Mouse (Mus musculus) limb, embryonic 15.5 days (tissue): ENCODE data around the gene Cd22. TPM values are rescaled to one million over a fixed set of nuclear protein-coding genes. Genes with fewer than 3 reads are reported as not detected.
"Not testable (repeated sequence)": the region's sequence is repeated elsewhere in the genome, so short reads cannot be mapped to it uniquely, and the experiment has no call there.

Experiments used
- ATAC-seq: fragments of 200-750 bp; cut with Nextera tagmentation; 2 replicates; pipeline ENCODE4 v1.8.0; 2017; ENCODE audit warnings: low read depth, moderate TSS enrichment; ENCODE audit not compliant: insufficient number of reproducible peaks, low FRiP score, low TSS enrichment
- H3K27ac ChIP-seq: fragments of 300-500 bp; sonication (generic); 2 replicates; pipeline ENCODE4 v1.5.1; 2015; ENCODE audit warnings: moderate library complexity, mild to moderate bottlenecking, inconsistent platforms
- H3K27me3 ChIP-seq: fragments of 300-500 bp; sonication (generic); 2 replicates; pipeline ENCODE4 v1.6.1; 2015; ENCODE audit warnings: inconsistent platforms
- H3K36me3 ChIP-seq: fragments of 300-500 bp; sonication (generic); 2 replicates; pipeline ENCODE4 v1.6.1; 2015; ENCODE audit warnings: inconsistent platforms
- H3K4me1 ChIP-seq: fragments of 300-500 bp; sonication (generic); 2 replicates; pipeline ENCODE4 v1.6.1; 2015; ENCODE audit warnings: inconsistent platforms
- H3K4me2 ChIP-seq: fragments of 300-500 bp; sonication (generic); 2 replicates; pipeline ENCODE4 v1.6.1; 2015; ENCODE audit warnings: mild to moderate bottlenecking, inconsistent platforms
- H3K4me3 ChIP-seq: fragments of 300-500 bp; sonication (generic); 2 replicates; pipeline ENCODE4 v1.5.1; 2015; ENCODE audit warnings: mild to moderate bottlenecking, inconsistent platforms
- H3K9ac ChIP-seq: fragments of 300-500 bp; sonication (generic); 2 replicates; pipeline ENCODE4 v1.6.1; 2015; ENCODE audit warnings: inconsistent platforms
- H3K9me3 ChIP-seq: fragments of 300-500 bp; sonication (generic); 2 replicates; pipeline ENCODE4 v1.6.1; 2016; ENCODE audit warnings: inconsistent platforms
- WGBS: fragments of 180-500 bp; shearing (Covaris S2); methylation state at CpG from one replicate; pipeline ENCODE4 v1.1.7; 2015; 5-methylcytosine and 5-hydroxymethylcytosine counted together
- polyA plus RNA-seq: library from polyadenylated mRNA; unstranded; fragments of >200 nt; fragmentation: Nextera tagmentation; extraction: Ambion mirVana; gene quantifications from 2 replicates; pipeline ENCODE4 v1.2.1, GENCODE M21; 2015

The Cd22 gene
- polyA plus RNA-seq = 0.04 and 0.11 TPM in 2 replicates

DNA sequence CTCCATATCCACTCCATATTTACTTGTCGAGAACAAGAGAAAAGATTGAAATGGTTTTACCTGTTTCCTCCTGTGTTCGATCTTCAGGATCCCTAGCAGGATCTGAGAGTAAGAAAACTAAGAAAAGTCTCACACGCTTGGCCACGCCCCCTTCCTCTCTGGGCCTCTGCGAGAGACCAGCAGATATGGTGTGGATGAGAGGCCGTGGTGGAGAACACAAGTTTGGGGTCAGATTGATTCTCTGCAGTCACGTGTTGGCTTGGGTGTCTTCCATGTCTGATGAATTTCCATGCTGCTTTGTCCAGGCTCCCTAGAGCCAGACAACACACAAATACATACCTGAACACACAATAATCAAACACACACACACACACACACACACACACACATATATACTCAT, at the start of gene Cd22:
TSS of gene Cd22 (minus strand) at position 167 of the 400 bp plus-strand sequence.
- Histone ChIP-seq H3K9me3 (no peaks in the 10 kb centered on the region), H3K9ac (no peak within 1 kb of the TSS), H3K4me1 (no peaks in the 10 kb centered on the region), H3K4me3 (no peak within 1 kb of the TSS), H3K27ac (no peak within 1 kb of the TSS), H3K36me3 (no peaks in the 10 kb centered on the region), H3K4me2 (no peak within 1 kb of the TSS), H3K27me3 (no peaks in the 10 kb centered on the region)
- ATAC-seq = no peak
- 65% methylated on average over 7 of the region's 7 CpGs for WGBS

DNA sequence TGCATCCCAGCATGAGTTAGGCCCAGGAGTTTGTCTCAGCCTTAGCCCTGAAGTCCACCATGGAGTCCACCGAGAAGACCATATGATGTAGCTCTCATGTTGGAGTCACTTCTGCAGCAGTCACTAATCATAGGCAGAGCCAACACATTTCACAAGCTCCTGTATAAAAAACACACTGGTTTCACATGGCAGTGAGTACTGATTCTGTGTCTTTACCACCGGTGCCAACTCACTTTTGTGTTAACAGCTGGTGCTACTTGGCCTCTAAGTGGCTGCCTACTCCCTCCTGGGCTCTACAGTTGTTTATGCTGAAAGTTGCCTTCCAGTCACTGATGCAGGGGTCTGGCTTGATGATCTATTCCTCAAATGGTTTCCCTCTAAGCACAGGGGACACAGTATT, 44.4 kb upstream of the Cd22 start, which contains the start of gene Hamp2:
TSS of gene Hamp2 (minus strand) at position 101 of the 400 bp plus-strand sequence.
- not testable (repeated sequence) for H3K36me3 ChIP-seq, H3K4me1 ChIP-seq, H3K9me3 ChIP-seq, ATAC-seq, H3K4me3 ChIP-seq, H3K4me2 ChIP-seq, H3K27me3 ChIP-seq, H3K9ac ChIP-seq, H3K27ac ChIP-seq
- WGBS = 70% methylated on average over 2 of the region's 2 CpGs

- no peak overlapping the region for H3K9ac ChIP-seq
- 65% methylated on average over 3 of the region's 3 CpGs for WGBS
- H3K4me2 ChIP-seq = no peak overlapping the region
- no peaks in the 10 kb centered on the region for H3K9me3 ChIP-seq
- H3K27ac ChIP-seq = no peak overlapping the region
- H3K4me1 ChIP-seq = no peaks in the 10 kb centered on the region
- H3K27me3 ChIP-seq = peaks cover 3% of the 10 kb centered on the region; the same call in 1 of the 2 replicates
- H3K4me3 ChIP-seq = no peak overlapping the region
- no peak for ATAC-seq
- no peaks in the 10 kb centered on the region for H3K36me3 ChIP-seq
Measured at GRCm38 (mm10) chr7:30924071-30924470, 43.9 kb upstream of the Cd22 start.

DNA sequence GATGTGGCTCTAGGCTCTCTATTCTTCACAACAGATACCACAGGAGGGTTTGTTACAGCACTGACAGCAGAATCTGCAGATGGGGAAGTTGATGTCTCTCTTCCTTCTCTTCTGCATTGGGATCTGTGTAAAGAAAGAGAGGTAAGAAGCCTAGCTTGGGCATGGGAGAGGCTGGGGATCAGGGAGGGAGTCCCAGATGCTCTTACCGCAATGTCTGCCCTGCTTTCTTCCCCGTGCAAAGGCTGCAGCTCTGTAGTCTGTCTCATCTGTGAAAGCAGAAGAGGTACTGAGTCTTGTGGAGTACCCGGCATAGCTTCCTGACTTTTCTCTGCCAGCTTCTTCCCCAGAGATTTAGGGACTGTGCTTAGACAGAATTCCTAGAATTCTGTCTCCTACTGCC, 42.3 kb upstream of the Cd22 start:
- not testable (repeated sequence) for ATAC-seq, H3K36me3 ChIP-seq
- WGBS = 55% methylated on average over 3 of the region's 3 CpGs

GRCm38 (mm10) chr7:30920217-30920616, 40.1 kb upstream of the Cd22 start:
- Histone ChIP-seq H3K27me3 (peaks cover 3% of the 10 kb centered on the region; the same call in 1 of the 2 replicates), H3K36me3 (no peaks in the 10 kb centered on the region), H3K9ac (no peak overlapping the region), H3K27ac (no peak overlapping the region), H3K4me1 (no peaks in the 10 kb centered on the region), H3K4me3 (no peak overlapping the region), H3K4me2 (no peak overlapping the region), H3K9me3 (no peaks in the 10 kb centered on the region)
- no peak for ATAC-seq
- WGBS = 67% methylated on average over 3 of the region's 3 CpGs

More for the DNA sequence above, 42.3 kb upstream of the Cd22 start:
- not testable (repeated sequence) for H3K4me1 ChIP-seq, H3K27ac ChIP-seq, H3K27me3 ChIP-seq, H3K4me3 ChIP-seq, H3K4me2 ChIP-seq, H3K9me3 ChIP-seq, H3K9ac ChIP-seq

DNA sequence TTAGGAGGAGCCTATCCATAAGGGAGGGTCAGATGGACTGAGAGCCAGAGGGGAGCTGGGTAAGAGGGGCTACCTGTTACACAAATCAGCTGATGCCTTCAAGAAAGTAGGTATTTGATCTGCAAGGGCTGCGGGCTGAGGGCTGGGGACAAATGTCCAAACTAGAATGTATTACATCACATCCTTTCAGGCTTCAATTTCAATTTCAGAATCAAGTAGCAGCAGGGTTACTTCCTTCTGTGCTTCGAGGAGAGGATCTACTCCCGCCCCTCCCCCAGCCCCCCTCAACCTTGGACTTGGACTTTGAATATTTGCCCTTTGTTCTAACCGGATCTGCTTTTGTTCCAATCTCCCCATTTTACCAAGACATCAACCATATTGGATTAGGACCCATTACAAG, 37.1 kb upstream of the Cd22 start:
- peaks cover 7% of the 10 kb centered on the region; the same call in 1 of the 2 replicates for H3K4me1 ChIP-seq
- WGBS = 51% methylated on average over 4 of the region's 4 CpGs

GRCm38 (mm10) chr7:30916713-30917112, 36.6 kb upstream of the Cd22 start:
- H3K36me3 ChIP-seq = no peaks in the 10 kb centered on the region
- H3K4me2 ChIP-seq = no peak overlapping the region
- peaks cover 7% of the 10 kb centered on the region; the same call in 1 of the 2 replicates for H3K4me1 ChIP-seq
- no peak overlapping the region for H3K4me3 ChIP-seq
- H3K9me3 ChIP-seq = no peaks in the 10 kb centered on the region
- WGBS = 37% methylated on average over 6 of the region's 6 CpGs
- no peaks in the 10 kb centered on the region for H3K27me3 ChIP-seq
- H3K27ac ChIP-seq = no peak overlapping the region
- no peak for ATAC-seq
- no peak overlapping the region for H3K9ac ChIP-seq

More for the DNA sequence above, 37.1 kb upstream of the Cd22 start:
- no peak overlapping the region for H3K4me3 ChIP-seq
- no peak overlapping the region for H3K9ac ChIP-seq
- no peak overlapping the region for H3K27ac ChIP-seq
- no peaks in the 10 kb centered on the region for H3K36me3 ChIP-seq
- no peaks in the 10 kb centered on the region for H3K9me3 ChIP-seq
- H3K27me3 ChIP-seq = no peaks in the 10 kb centered on the region
- H3K4me2 ChIP-seq = no peak overlapping the region
- ATAC-seq = no peak

GRCm38 (mm10) chr7:30914732-30915131, 34.6 kb upstream of the Cd22 start, which contains the start of gene Mag:
Mag (minus strand) TSS chr7:30914873.
- no peaks in the 10 kb centered on the region for H3K9me3 ChIP-seq
- no peaks in the 10 kb centered on the region for H3K27me3 ChIP-seq
- no peak for ATAC-seq
- H3K4me1 ChIP-seq = peaks cover 7% of the 10 kb centered on the region; the same call in 1 of the 2 replicates
- no peak within 1 kb of the TSS for H3K4me2 ChIP-seq
- H3K4me3 ChIP-seq = no peak within 1 kb of the TSS
- no peaks in the 10 kb centered on the region for H3K36me3 ChIP-seq
- H3K9ac ChIP-seq = no peak within 1 kb of the TSS
- WGBS = 82% methylated on average over 8 of the region's 8 CpGs
- H3K27ac ChIP-seq = no peak within 1 kb of the TSS

GRCm38 (mm10) chr7:30909773-30910172, 29.6 kb upstream of the Cd22 start:
- Histone ChIP-seq H3K4me2 (no peak overlapping the region), H3K27me3 (0 out of 2 replicates have a peak, but pooled peaks cover 3% of the 10 kb centered on the region), H3K4me1 (peaks cover 17% of the 10 kb centered on the region), H3K4me3 (no peak overlapping the region), H3K9ac (no peak overlapping the region), H3K36me3 (no peaks in the 10 kb centered on the region), H3K27ac (no peak overlapping the region), H3K9me3 (no peaks in the 10 kb centered on the region)
- WGBS = 65% methylated on average over 6 of the region's 6 CpGs
- ATAC-seq = no peak

GRCm38 (mm10) chr7:30908992-30909431, 28.9 kb upstream of the Cd22 start:
- Histone ChIP-seq H3K27me3 (0 out of 2 replicates have a peak, but pooled peaks cover 3% of the 10 kb centered on the region), H3K4me1 (peaks cover 17% of the 10 kb centered on the region), H3K4me3 (peak overlapping the region; percentile 28), H3K9me3 (no peaks in the 10 kb centered on the region), H3K27ac (no peak overlapping the region), H3K36me3 (no peaks in the 10 kb centered on the region), H3K9ac (no peak overlapping the region), H3K4me2 (peak overlapping the region; percentile 53)
- 24% methylated on average over 16 of the region's 17 CpGs for whole genome bisulfite sequencing
- 0 out of 2 replicates have a peak, but pooled peaks have one; percentile 30 for ATAC-seq

DNA sequence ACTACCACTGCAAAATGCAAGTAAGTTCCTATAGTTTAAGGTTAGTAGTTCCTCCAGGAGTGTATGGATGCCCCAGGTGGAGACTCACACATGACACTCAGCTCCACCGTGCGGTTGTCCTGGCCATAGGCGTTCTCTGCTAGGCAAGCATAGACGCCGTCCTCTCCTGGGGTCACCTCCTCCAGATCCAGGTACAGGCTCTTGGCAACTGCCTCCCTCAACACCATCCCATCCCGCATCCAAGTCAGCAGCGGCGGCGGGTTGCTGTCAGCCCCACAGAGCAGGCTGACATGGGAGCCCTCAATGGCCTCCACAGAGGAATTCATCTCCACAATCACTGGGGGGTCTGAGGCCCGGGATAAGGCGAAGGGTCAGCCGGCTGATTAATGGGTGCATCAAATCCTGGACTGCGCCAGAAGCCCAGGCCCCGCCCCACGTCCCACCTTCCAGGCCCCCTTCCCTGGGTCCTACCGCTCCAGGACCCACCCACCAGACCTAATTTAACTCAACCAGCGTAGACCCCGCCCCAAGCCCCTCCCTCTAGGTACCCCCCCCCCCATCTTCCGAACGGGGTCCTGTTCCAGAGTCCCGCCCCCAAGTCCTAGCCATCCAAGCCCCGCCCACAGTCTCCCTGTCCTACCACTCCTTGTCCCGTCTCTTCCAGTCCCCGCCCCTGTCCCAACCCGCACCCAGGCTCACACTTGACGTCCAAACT, 28.3 kb upstream of the Cd22 start:
- Histone ChIP-seq H3K9ac (no peak overlapping the region), H3K4me1 (peaks cover 17% of the 10 kb centered on the region), H3K4me3 (peak overlapping the region; percentile 28), H3K27ac (no peak overlapping the region), H3K27me3 (0 out of 2 replicates have a peak, but pooled peaks cover 3% of the 10 kb centered on the region), H3K36me3 (no peaks in the 10 kb centered on the region), H3K9me3 (no peaks in the 10 kb centered on the region), H3K4me2 (peak overlapping the region; percentile 53)
- 0 out of 2 replicates have a peak, but pooled peaks have one; percentile 37 for ATAC-seq
- 1% methylated on average over 25 of the region's 26 CpGs for WGBS

DNA sequence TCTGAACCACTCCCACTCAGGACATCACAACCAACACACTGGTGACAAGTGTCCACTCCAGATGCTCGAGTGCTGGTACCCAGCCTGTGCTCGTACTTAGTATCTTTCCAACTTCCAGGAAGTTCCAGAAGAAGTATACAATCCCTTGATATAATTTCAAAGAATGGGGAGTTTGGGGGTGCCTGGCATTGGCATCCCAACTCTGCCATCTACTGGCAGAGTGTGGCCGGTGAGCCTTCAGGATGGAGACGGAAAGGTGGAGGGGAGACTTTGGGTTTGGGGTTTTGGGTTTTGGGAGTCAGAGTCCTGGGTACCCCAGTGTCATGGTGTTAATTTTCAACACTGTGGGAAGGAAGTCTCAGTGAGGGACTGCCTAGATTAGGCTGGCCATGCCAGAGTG, 23.9 kb upstream of the Cd22 start:
- Histone ChIP-seq H3K27me3 (0 out of 2 replicates have a peak, but pooled peaks cover 3% of the 10 kb centered on the region), H3K4me3 (no peak overlapping the region), H3K9me3 (no peaks in the 10 kb centered on the region), H3K4me1 (peaks cover 13% of the 10 kb centered on the region), H3K4me2 (no peak overlapping the region), H3K27ac (no peak overlapping the region), H3K36me3 (no peaks in the 10 kb centered on the region), H3K9ac (no peak overlapping the region)
- 41% methylated on average over 4 of the region's 4 CpGs for WGBS
- ATAC-seq = no peak
